Mouse (Mus musculus): ENCODE results near the gene Osr1.

DNA sequence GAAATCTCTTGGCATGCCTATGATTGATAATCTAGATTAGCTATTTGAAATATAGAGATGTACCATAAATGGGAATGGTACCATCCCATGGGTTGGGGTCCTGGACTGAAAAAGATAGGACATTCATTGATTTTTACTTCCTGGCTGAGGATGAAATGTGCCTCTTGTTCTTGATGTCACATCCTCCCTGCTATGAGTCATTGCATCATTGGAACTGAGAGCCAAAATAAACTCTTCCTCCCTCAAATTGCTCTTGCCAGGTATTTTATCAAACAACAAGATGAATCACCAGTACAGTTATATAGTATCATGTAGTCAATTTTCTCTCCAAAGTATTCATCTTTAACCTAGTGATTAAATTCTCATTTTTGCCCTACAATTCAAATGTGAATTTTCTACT, 28.3 kb downstream of the Osr1 start:
- TF ChIP-seq GATA1 (IDR thresholded peaks at IDR 0.05; ENCODE audit: low read length) (no peak), TAL1 (IDR thresholded peaks at IDR 0.05; ENCODE audit: low read length) (no peak)
